Comparison of ENCODE assay signal across 16 mouse cellular contexts in genomic region chr2:71281981-71282380, GRCm38 (mm10).
"Had no signal": no experiment of that assay in that cellular context is flagged by ENCODE, and none has a peak within 500 bp of the region (broad histone marks: within the 10 kb centered on the region; RNA-seq: fewer than 3 reads in every experiment).

No protein-coding gene starts in this region.

- H3K4me3 ChIP-seq: limb, embryonic 12.5 days; liver, embryonic 13.5 days; lung, embryonic 15.5 days; neural tube, embryonic 12.5 days had no signal

- H3K27ac ChIP-seq: kidney, postnatal 0 days; limb, embryonic 12.5 days; liver, embryonic 13.5 days; lung, embryonic 15.5 days; neural tube, embryonic 12.5 days had no signal

- H3K9ac ChIP-seq: limb, embryonic 12.5 days; liver, embryonic 13.5 days; liver, postnatal 0 days; lung, embryonic 15.5 days; neural tube, embryonic 12.5 days had no signal

- H3K36me3 ChIP-seq: lung, embryonic 15.5 days had no signal

- H3K4me1 ChIP-seq: limb, embryonic 12.5 days; liver, embryonic 13.5 days; lung, embryonic 15.5 days; neural tube, embryonic 12.5 days had no signal

- H3K9me3 ChIP-seq: liver, embryonic 13.5 days; lung, embryonic 15.5 days; neural tube, embryonic 12.5 days had no signal

- H3K4me2 ChIP-seq: limb, embryonic 12.5 days; liver, embryonic 13.5 days; lung, embryonic 15.5 days; neural tube, embryonic 12.5 days had no signal

- H3K27me3 ChIP-seq: limb, embryonic 12.5 days; liver, embryonic 13.5 days; lung, embryonic 15.5 days; neural tube, embryonic 12.5 days had no signal

- ATAC-seq: liver, postnatal 0 days had no signal

- DNase-seq: kidney, adult 2 months; kidney, postnatal 36 days; layer of hippocampus, adult 9-11 months; layer of hippocampus, postnatal 36 days; liver; liver, embryonic 13.5 days; liver, postnatal 0 days; retina, postnatal 1 day; right cerebral cortex, postnatal 4 days; spleen, adult 18-20 months; thymus, adult 18-20 months; thymus, postnatal 14 days had no signal
